Mouse (Mus musculus): ENCODE measurements around the gene Cmip. TPM values are rescaled to one million over a fixed set of nuclear protein-coding genes. Genes with fewer than 3 reads are reported as not detected.

Gene Cmip
- polyA plus RNA-seq, 1 experiment from 2014 or later = 112 TPM

DNA sequence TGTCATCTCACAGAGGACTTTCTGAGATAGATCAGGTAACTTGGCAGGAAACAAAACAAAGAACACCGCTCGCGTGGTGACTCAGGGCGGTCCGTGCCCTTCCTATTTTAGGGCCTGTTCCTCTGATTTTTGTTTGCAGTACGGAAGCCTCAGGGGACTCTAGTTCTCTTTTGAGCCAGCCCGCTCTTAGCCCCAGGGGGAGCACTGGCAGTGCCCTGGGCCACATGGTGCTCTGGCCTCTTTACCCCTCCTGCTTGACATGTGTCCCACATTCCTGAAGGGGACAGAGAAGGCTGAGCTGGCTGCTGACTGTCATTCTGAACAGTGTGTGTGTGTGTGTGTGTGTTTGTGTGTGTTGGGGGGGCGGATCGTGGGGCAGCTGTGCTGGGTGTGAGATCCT, 46.8 kb downstream of the Cmip start:
- no peak overlapping the region for H3K4me3 ChIP-seq
- H3K27me3 ChIP-seq (replicated peaks) = no peaks in the 10 kb centered on the region
- no peak overlapping the region for H3K4me2 ChIP-seq (replicated peaks)
- H3K9ac ChIP-seq = no peak overlapping the region
- no peak for ATAC-seq (ENCODE audit: low FRiP score, low read depth)
- 58% methylated on average over 9 of the region's 9 CpGs for WGBS
- no peak overlapping the region for H3K27ac ChIP-seq
- no peaks in the 10 kb centered on the region for H3K9me3 ChIP-seq
- peaks cover 59% of the 10 kb centered on the region for H3K4me1 ChIP-seq
- H3K36me3 ChIP-seq = no peaks in the 10 kb centered on the region

DNA sequence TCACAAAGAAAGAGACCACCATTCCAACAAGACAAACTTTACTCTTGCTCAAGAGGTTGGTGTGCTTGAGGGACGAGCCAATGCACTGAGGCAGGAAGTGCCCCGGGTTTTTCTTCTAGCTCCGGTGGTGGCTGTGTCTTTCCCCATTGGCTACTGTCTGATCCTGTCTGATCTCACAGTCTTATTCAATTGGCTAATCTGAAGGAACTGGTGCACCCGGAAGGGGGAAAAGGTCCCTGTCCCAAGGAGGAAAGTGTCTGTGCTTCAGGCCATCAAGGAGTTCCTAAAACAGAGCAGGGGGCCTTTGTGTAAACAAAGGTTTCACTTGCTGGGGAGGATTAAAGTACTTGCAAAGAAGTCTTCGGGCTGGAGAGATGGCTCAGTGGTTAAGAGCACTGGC, 48.5 kb downstream of the Cmip start:
- H3K27me3 ChIP-seq (replicated peaks) = no peaks in the 10 kb centered on the region
- H3K4me3 ChIP-seq = no peak overlapping the region
- no peak overlapping the region for H3K9ac ChIP-seq
- peaks cover 41% of the 10 kb centered on the region for H3K4me1 ChIP-seq
- 61% methylated on average over 5 of the region's 5 CpGs for WGBS
- no peaks in the 10 kb centered on the region for H3K36me3 ChIP-seq
- ATAC-seq (ENCODE audit: low FRiP score, low read depth) = no peak
- H3K4me2 ChIP-seq (replicated peaks) = no peak overlapping the region
- H3K27ac ChIP-seq = no peak overlapping the region
- no peaks in the 10 kb centered on the region for H3K9me3 ChIP-seq

DNA sequence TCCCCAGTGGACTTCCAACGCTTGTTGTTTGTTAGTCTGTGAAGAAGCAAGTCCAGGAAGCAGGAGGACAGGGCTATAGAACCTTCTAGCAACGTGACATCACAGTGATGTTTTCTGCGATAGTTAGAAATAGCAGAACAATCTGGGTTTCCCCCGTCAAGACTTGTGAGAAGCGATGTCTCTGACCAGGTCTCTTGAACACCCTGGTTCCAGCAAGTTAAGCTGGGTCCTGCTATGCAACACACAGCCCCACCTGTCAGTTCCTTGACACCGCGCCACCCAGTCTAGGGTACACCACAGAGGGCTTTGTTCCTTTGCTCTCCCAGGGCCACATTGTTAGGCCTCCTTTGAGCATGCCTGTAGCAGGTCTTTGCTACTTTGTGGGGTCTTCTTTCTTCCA, 49.9 kb downstream of the Cmip start:
- H3K9ac ChIP-seq = no peak overlapping the region
- peaks cover 8% of the 10 kb centered on the region; the same call in 1 of the 2 replicates for H3K36me3 ChIP-seq
- 90% methylated on average over 7 of the region's 7 CpGs for WGBS
- no peak overlapping the region for H3K4me2 ChIP-seq (replicated peaks)
- no peak overlapping the region for H3K27ac ChIP-seq
- no peak overlapping the region for H3K4me3 ChIP-seq
- no peaks in the 10 kb centered on the region for H3K9me3 ChIP-seq
- no peaks in the 10 kb centered on the region for H3K27me3 ChIP-seq (replicated peaks)
- ATAC-seq (ENCODE audit: low FRiP score, low read depth) = no peak
- peaks cover 34% of the 10 kb centered on the region for H3K4me1 ChIP-seq

DNA sequence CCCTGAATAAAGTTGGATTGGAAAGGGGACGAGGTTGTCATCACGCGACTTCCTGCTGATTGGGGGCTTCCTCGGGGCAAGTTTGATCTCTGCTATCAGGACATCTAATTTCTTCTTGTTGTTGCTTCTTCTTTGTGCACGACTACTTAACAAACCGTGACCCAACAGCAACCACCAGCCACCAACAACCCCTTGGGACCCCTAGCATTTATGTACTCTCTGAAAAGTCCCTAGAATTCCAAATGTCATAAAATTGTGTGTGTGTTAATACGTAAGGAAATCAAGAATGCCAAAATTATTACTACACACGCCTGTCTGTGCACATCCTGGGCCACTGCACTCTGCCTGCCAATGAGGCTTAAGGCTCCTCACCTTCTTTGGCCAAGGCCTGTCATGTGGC, 50.4 kb downstream of the Cmip start:
- WGBS = 88% methylated on average over 8 of the region's 8 CpGs
- Histone ChIP-seq H3K4me1 (peaks cover 30% of the 10 kb centered on the region), H3K27me3 (replicated peaks) (no peaks in the 10 kb centered on the region), H3K36me3 (peaks cover 9% of the 10 kb centered on the region; the same call in 1 of the 2 replicates), H3K9ac (no peak overlapping the region), H3K27ac (no peak overlapping the region), H3K9me3 (no peaks in the 10 kb centered on the region), H3K4me2 (replicated peaks) (no peak overlapping the region), H3K4me3 (no peak overlapping the region)
- no peak for ATAC-seq (ENCODE audit: low FRiP score, low read depth)

DNA sequence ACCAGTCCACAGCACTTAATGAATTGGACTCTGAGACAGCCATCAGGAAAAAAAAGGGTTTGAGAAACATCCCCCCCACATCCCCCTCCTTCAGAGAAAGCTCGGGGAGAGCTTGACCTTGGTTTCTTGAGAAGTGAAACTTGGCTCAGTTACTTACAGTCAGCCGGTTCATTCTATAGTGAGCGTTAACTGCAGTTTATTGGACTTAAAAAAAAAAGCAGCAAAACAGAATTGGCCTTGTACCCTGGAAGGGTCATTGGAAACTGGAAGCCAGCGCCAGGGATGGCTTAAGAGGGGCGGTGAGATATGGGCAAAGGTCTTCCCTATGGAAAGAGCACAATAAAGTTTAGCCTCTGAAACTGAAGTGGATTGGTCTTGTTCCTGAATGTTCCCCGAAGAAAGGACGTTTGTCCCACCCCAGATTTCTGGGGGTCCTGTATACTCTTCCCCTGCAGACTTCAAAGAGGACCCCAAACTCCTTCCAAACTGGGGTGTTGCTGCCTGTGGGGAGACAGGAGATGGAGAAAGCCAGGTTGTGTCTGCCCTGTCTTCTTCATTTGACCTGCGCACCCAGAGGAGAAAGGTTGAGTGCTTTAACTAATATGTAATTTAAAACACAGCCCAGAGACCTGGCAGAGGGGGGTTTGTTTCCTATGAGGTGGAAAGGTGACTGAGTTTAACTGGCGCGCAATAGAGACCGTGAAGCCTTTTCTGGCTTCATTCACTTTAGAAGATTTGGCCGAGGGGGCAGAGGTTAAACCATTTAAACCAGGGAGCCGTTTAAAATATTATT, 51.6 kb downstream of the Cmip start:
- no peak overlapping the region for H3K27ac ChIP-seq
- 89% methylated on average over 13 of the region's 13 CpGs for WGBS

DNA sequence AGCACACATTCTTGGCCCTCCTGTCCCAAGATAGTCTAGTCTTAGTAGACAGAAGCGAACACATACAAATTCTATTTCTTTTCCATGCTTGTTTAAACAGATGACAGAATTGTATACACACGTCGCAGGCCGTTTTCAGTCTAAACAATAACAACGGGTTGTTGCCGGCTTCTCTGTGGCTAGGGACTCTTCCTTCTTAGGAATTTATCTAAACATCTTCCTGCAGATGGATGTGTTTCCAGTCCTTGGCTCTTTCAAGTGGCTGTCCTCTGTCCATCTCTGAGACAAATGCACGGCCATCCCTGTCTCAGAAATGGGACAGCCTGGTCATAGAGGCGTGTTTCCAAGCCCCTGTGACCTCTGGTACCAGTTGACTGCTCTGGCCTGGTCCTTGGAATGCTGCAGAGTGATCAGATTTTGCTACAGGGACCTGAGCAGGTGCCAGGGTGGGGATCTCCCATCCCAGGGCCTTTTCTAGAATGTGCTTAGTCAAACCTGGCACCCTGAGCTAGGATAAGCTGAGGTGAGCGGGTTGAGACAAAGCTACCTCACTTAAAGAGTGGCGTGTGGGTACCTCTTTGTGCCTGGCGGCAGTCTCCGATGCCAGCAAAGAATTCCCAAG, 52.9 kb downstream of the Cmip start:
- H3K9ac ChIP-seq = no peak overlapping the region
- H3K27ac ChIP-seq = no peak overlapping the region
- no peak for ATAC-seq (ENCODE audit: low FRiP score, low read depth)
- H3K4me1 ChIP-seq = peaks cover 26% of the 10 kb centered on the region
- H3K4me3 ChIP-seq = no peak overlapping the region
- no peaks in the 10 kb centered on the region for H3K9me3 ChIP-seq
- no peak overlapping the region for H3K4me2 ChIP-seq (replicated peaks)
- H3K36me3 ChIP-seq = peaks cover 9% of the 10 kb centered on the region; the same call in 1 of the 2 replicates
- WGBS = 90% methylated on average over 12 of the region's 12 CpGs
- H3K27me3 ChIP-seq (replicated peaks) = no peaks in the 10 kb centered on the region

More for the DNA sequence above, 51.6 kb downstream of the Cmip start:
- H3K4me2 ChIP-seq (replicated peaks) = no peak overlapping the region
- H3K9me3 ChIP-seq = no peaks in the 10 kb centered on the region
- H3K4me3 ChIP-seq = no peak overlapping the region
- peaks cover 26% of the 10 kb centered on the region for H3K4me1 ChIP-seq
- H3K27me3 ChIP-seq (replicated peaks) = no peaks in the 10 kb centered on the region
- H3K36me3 ChIP-seq = peaks cover 9% of the 10 kb centered on the region; the same call in 1 of the 2 replicates
- ATAC-seq (ENCODE audit: low FRiP score, low read depth) = no peak
- H3K9ac ChIP-seq = no peak overlapping the region

DNA sequence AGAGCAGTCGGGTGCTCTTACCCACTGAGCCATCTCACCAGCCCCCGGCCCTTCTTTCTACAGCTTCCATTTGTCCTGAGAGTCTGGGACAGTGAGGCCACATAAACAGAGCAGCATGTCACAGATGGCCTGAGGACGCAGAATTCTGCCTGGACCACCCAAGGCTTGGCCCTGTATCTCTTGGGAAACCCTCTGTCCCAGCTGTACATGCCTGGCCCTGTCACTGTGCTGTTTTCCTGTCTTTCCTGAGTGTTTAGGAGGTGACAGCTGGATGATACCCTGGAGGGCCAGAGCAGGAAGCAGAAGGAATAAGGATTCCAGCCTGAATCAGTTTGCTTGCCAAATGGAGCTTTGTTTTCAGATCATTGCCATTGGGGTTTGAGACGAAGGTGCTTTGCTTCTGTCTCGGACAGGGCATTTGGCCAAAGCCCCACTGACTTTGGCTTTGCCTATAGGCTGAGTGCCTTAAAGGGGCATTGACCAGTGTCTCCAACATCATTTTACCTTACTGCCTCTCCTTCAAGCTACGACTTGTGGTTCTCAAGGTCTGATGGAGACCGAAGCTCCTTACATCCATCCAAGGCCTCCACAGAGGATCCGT, 54.2 kb downstream of the Cmip start:
- H3K36me3 ChIP-seq = peaks cover 9% of the 10 kb centered on the region; the same call in 1 of the 2 replicates
- peaks cover 37% of the 10 kb centered on the region for H3K4me1 ChIP-seq
- no peaks in the 10 kb centered on the region for H3K9me3 ChIP-seq
- no peak overlapping the region for H3K9ac ChIP-seq
- H3K4me2 ChIP-seq (replicated peaks) = no peak overlapping the region
- no peaks in the 10 kb centered on the region for H3K27me3 ChIP-seq (replicated peaks)
- no peak overlapping the region for H3K27ac ChIP-seq
- 74% methylated on average over 8 of the region's 8 CpGs for WGBS
- H3K4me3 ChIP-seq = no peak overlapping the region
- ATAC-seq (ENCODE audit: low FRiP score, low read depth) = no peak

DNA sequence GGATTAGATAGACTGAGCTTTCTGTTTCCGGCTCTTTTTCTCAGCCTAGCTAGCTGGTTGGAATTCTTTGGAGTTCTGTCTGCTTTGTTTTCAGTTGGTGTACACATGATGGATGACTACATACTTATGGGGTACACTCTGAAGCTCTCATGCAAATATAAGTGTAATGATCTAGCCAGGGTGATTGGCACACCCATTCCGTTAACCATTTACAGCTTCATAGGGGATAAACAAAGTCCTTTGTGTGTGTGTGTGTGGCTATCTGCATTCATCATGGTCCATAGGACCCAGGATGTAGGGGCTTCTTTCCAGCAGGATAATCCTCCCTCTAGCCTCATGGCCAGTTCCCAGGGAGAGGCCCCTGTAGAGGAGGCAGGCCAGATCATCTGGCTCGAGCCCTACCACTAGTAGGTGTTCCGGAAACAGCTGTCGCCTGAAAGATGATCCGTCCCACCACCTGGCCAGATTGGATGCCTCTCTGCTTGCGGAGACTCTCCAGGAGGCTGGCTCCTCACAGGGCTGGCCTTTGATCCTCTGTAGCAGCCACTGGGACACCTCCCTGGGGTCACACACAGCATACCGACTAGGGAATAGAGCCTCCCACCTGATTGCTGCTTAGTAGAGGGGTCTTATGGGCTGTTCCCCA, 57.6 kb downstream of the Cmip start:
- 26% methylated on average over 8 of the region's 8 CpGs for WGBS
- Histone ChIP-seq H3K4me2 (replicated peaks) (peak overlapping the region; percentile 14; the same call in 1 of the 2 replicates), H3K27me3 (replicated peaks) (no peaks in the 10 kb centered on the region), H3K4me3 (no peak overlapping the region), H3K4me1 (peaks cover 44% of the 10 kb centered on the region), H3K9me3 (no peaks in the 10 kb centered on the region), H3K36me3 (peaks cover 9% of the 10 kb centered on the region; the same call in 1 of the 2 replicates), H3K9ac (no peak overlapping the region), H3K27ac (no peak overlapping the region)
- no peak for ATAC-seq (ENCODE audit: low FRiP score, low read depth)

DNA sequence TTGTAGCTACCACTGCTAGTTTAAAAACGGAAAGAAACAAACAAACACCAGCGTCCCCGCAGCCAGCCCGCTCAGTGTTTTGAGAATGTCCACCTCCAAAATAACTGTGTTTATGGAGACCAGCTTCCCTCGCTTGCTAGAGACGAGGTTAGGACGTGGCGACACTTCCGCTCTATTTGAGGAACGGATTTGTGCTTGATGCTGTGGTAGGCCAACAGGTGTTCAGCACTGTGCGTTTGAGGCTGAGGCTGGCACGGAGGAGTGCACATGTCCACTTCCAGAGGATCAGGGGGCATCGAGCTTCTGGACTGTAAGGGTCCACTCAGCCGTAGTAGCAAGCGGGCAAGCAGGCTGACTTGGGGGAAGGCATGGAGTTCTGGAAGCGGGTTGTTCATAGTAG, 58.9 kb downstream of the Cmip start:
- 93% methylated on average over 16 of the region's 16 CpGs for WGBS
- Histone ChIP-seq H3K4me3 (no peak overlapping the region), H3K4me1 (peaks cover 48% of the 10 kb centered on the region), H3K9ac (no peak overlapping the region), H3K27me3 (replicated peaks) (no peaks in the 10 kb centered on the region), H3K36me3 (peaks cover 9% of the 10 kb centered on the region; the same call in 1 of the 2 replicates), H3K4me2 (replicated peaks) (no peak overlapping the region), H3K9me3 (no peaks in the 10 kb centered on the region), H3K27ac (no peak overlapping the region)
- no peak for ATAC-seq (ENCODE audit: low FRiP score, low read depth)

DNA sequence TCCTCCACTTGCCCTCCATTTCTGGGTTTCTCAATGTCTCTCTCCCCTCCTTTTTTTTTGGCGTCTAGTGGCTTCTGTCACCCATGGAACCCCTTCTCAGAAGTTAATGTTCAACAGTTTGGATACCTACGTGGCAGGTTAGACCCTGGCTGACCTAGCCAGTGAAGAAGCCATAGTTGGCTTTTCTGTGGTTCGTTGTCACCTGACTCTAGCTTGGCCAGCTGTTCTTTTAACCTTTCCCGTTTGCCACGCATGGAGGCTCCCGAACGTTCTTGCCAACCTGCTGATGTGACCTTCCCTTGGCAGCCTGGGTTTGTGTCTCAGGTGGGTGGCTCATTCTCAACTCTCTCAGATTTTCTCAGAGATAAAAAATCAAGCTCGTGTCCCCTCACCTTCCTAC, 60.6 kb downstream of the Cmip start:
- H3K36me3 ChIP-seq = no peaks in the 10 kb centered on the region
- no peak overlapping the region for H3K4me3 ChIP-seq
- 92% methylated on average over 8 of the region's 8 CpGs for WGBS
- peaks cover 62% of the 10 kb centered on the region for H3K4me1 ChIP-seq
- H3K4me2 ChIP-seq (replicated peaks) = no peak overlapping the region
- no peaks in the 10 kb centered on the region for H3K9me3 ChIP-seq
- H3K9ac ChIP-seq = no peak overlapping the region
- H3K27ac ChIP-seq = no peak overlapping the region
- no peak for ATAC-seq (ENCODE audit: low FRiP score, low read depth)
- H3K27me3 ChIP-seq (replicated peaks) = no peaks in the 10 kb centered on the region

DNA sequence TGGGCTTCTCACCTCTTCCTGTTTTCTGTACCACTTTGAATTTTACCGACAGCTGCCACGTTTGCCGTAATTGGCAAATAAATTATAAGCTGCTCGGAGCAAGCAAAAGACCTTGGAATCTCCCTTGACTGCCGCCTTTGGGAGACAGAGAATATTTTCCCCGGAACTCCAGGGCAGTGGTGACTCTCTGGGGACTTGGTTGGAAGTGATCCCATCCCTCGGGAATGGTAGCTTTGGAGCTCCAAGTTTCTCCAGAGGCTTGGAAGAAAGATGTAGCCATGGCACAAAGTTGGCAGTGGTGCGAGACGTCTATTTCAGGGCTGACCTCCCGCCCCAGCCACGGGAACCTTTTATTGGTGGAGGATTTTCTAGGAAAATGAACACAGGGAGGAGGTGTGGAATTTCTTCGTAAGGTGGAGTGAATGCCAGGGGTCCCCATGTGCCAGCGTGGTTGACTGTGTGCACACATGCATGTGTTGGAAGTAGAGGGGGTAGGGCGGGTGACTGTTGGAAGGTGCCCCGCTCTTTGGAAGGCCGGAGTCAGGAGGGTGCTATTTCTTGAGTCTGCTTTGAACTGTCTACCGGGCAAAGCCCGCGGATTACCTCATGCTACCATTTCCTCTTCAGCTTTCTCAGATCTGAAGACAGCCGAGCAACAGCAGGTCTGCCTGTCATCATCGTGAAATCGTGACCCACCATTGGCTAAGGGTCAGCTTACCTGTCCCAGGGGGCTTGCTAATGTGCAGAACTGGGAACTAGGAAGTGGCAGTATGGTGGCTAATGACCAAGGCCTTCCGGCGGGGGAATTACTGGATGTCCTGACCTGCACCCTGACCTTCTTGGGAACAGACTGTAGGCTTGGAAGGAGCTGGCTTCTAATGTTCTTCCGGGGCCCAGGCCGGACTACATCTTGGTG, 62.3 kb downstream of the Cmip start:
- WGBS = 85% methylated on average over 26 of the region's 26 CpGs
- Histone ChIP-seq H3K27me3 (replicated peaks) (no peaks in the 10 kb centered on the region), H3K9ac (no peak overlapping the region), H3K4me1 (peaks cover 69% of the 10 kb centered on the region), H3K4me3 (no peak overlapping the region), H3K36me3 (no peaks in the 10 kb centered on the region), H3K27ac (no peak overlapping the region), H3K4me2 (replicated peaks) (no peak overlapping the region), H3K9me3 (no peaks in the 10 kb centered on the region)
- ATAC-seq (ENCODE audit: low FRiP score, low read depth) = no peak
